Mouse (Mus musculus) left cerebral cortex, adult 11 months (tissue): Measurements from ENCODE around the gene Isg15.

Experiments used
- DNase-seq: peaks from one replicate; pipeline ENCODE4 v3.0.0; 2022; ENCODE audit warnings: low spot score

The Isg15 gene

DNA sequence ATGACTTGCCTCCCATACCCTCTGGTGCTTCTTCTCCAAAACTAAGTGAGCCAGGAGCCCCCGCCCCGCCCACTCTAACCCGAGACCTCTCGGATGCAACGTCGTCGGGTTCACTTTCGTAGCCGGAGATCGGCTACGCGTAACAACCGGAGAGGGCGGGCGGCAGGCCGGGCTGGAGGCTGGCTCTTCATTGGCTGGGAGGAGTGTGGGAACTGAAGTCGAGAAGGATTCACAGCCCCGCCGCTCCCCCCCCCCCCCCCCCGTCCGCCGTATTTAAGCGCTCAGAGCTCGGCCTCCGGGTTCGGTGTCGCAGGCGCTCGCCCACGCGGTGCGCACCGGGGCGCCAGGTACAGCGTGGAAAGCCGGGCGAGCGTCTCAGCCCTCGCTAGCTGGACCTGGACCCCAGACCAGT is 2.4 kb upstream of the Isg15 start, which contains the start of gene AW011738:
Gene AW011738 (plus strand): TSS at position 304 of the 412 bp plus-strand sequence.
- no peak for DNase-seq

DNA sequence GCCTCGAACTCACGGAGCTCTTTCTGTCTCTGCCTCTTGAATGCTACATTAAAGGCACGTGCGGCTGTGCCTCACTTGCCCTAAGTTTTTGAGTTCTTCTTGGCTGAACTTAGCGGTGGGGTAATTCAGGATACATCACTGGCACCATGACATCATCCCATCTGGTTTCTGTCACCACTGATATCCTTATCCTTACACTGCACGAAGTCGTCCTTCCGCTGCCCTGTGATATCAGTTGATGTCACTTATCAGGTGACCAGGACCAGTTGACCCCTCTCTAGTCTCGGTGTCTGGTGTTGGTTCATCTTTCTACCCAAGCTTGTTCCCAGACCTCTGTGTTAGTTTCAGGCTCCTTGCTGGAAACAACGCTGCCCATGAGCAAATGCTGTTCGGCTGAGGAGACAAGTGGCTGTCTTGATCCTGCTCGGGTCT is 1.9 kb upstream of the Isg15 start:
- no peak for DNase-seq

DNA sequence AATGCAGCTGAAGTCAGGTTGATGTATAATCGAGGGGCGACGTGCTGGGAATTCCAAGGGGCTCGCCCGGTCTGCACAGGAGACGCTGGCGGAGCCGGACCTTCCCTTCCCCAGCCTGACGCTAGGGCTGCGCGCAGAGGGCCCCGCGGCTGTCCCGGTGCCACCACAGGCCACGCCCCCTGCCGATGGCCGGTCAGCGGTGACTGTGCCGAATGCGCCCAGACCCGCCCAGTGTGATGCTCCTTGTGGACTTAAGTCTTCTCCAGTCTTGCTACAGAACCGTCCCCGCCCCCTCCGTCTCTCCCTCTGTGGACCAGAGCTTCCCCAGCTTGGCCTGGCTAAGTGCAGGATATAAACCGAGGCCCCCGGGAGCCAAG is 2.8 kb downstream of the Isg15 start:
- peak; percentile 70 for DNase-seq

DNA sequence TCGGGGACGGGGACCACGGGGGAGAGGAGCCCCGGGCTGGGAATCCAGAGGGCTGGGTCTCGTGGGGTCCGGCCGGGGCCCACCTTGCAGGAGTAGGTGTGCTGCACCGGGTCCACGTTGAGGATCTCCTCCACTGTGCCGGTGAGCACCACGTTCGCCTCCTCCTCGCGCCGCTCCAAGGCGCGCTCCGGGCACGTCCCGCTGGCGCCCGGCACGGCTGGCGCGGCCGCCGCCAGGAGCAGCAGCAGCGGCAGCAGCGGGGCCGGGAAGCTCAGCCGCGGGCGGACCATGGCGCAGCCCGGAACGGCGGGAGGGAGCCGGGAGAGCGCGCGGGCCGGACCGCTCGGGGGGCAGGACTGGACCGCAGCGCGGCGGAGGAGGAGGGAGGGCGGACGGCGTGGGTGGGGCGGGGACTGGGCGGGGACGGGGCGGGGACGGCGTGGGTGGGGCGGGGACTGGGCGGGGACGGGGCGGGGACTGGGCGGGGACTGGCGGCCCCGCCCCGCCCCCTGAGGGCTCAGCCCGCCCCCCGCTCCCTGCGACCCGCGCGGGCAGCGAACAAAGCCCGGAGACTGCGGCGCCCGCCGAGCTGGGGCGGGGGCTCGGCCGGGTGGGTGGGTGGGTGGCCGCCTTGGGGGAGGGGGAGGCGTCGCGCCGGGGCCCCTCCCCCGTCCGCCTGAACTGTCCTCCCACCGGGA is 3.3 kb downstream of the Isg15 start, which contains the start of gene Agrn:
Gene Agrn (minus strand): TSS at position 358 of the 698 bp plus-strand sequence.
- no peak for DNase-seq

DNA sequence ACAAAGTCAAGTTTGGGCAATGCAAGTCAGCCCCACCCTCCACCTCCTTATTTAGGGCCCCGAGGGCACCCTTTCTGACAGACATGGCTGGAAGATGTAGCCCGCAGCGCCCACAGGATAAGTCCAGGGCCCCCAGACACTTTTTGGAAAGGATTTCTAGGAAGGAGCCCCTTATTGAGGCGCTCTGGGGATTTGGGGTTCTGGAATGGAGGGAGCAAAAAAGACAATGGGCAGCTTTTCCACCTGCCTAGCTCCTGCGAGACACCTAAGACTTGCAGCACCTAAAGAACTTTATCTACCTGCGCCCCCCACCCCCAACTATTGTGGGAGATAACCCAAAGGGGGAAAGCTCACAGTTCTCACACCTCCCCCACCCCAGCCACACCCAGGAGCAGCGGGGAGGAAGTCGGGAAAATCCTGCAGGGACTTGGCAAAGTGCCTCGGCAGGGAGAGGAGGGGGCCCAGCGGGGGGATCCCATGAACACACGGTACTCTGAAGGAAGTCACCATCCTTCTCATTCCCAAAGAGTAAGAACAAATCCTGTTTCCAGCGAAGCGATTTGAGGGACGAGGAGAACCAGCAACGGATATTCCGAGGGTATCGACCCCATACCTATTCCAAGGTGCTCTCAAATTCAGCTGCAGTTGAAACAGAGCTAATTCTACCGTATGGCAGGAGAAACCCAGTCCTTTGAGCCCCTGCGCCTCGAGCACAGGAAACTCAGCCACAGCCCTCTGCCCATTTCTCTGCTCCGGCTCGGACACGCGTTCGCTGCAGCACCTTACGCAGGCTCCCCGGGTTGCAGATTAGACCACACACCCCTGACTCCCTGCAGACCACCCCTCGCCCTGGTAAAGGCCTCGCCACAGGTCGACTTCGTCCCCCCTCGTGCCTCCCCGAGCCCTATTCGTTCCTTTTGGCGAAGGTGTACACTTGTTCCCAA is 4.4 kb downstream of the Isg15 start:
- no peak for DNase-seq

DNA sequence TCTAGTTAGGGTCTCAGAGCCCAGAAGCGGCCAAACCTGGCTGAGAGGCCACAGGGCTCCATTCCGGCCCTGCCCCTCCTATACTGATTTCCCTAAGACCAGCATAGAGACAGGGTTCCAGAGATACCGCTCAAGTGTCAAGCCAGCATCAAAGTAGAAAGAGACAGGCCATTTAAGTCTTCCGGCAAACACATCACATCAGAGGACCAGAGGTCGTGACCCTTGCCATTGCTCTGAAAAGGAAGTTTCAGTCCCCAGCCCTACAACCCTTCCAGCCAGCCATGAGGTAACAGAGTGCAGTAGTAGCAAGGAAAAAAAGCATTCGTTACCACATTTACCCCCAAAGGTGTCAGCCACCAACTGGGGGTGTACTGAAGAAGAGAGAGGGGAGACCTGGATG is 6.3 kb downstream of the Isg15 start:
- no peak for DNase-seq

DNA sequence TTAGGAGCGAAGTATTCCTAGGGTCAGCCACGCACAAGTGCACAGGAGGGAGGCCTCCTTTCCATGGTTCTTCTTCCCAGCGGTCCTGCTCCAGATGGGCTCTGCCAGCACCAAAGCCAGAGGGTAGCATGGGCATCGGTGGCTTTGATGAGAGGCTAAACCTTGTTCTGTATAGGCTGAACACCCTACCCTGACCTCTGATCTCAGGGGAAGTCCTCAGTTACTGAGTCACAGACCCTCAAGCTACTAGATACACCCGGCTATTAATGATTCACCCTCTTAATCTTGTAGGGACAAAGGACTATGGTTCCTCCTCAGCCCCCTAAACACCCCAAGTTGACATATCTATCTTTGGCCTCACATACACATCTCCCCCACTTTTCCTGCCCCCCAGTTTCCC is 6.7 kb downstream of the Isg15 start:
- no peak for DNase-seq

DNA sequence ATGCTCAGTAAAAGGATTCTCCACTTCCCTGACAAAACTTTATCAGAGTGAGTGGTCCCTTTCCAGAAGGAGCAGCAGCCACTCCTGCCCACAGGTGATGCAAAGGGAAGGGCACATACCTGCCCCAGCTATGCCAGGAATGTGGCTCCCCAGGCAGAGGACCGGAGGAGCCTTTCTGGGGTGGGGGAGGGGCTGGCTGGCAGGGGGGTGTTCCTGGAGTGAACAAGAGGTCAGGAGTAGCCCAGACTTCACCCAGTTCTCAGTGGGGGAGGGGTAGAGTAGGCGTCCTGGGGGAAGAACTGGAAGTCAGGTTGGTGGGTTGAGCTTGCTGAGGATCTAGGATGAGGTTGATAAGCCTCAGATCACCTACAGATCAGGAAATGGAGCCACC is 7.4 kb downstream of the Isg15 start:
- DNase-seq = no peak

DNA sequence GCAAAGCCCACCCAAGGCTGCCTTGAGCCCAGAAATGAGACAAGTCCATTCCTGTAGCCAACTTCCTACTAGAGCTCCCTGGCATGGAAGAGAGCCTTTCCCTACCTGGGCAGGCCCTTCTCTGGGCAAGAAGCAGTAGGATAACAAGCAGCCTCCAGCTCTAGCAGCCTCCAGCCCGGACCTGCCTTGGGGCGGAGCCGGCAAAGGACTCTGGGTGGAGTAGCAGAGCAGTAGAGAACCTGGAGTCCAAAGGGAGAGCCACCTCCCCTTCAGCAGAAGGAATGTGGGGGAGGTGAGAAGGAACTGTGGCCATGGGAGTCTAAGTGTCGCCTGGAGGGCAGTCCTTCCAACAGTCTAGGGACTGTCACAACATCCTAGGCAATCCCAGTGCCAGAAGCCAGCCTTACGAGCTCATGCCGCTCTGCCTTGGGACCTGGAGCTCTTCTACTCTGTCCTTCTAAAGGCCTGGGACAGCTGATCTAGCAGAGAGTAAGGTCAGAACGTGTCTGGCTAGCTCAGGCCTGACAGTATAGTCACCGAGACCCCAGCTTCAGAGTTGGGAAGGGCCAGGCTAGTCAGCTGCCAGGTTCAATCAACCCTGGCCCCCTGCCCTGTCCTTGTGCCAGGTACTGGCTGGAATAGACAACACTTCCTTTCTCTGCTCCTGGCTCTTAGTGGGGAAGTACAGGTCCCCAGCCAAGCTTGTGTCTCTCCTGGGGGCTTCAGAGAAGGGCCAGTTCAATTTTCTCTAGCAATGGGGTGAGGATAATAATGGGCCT is 8.0 kb downstream of the Isg15 start:
- no peak for DNase-seq

DNA sequence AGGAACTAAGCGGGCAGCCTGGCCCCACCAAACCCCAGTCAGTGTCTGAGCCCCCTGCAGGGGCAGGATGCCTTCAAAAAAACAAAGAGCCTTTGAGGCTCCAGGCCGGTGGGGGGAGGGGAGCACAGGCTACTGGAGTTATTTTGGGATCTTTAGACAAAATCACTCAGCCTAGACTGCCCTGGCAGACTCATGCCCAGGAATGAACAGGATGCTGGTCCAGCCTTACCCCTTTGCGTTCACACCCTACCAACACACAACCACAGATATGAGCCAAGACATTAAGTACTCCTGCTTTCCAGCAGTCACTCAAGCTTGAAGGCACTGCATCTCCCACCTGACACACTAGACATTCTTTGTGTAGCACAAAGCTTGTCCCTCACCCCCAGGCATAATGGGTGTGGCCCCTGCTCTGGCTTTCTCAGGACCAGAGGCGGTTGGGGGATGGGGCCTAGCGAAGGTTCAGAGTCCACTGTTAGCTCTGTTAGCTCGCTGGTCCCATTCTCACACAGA is 11.8 kb downstream of the Isg15 start:
- DNase-seq = no peak

DNA sequence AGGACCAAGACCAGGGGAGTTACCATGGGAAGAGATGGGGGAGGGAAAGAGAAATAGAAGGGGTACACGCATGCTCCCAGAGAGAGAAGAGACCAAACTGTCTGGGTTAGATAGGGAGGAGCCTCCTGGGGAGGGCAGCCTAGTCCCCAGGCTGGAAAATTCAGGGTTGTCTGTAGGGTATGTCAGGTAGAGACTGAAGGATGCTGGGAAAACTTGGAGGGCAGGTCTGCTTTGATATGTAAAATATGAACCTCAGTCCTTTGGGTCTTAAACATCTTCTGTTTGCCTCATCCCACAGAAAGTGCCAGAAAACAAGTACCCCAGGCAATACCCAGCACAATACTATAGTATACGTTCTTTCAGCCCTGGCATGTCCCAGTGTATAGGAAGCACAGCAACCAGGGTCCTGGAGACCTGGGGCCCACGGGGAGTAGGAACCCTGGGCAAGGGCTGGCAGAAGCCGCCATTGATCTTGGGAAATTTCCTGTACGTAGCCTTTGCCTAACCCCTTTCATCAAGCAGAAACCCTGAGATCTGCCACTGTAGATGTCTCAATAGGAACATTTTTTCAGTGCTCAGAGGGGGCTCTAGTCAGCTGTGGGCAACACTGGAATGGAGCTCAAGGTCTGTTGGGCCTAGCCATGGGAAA is 12.3 kb downstream of the Isg15 start:
- no peak for DNase-seq

DNA sequence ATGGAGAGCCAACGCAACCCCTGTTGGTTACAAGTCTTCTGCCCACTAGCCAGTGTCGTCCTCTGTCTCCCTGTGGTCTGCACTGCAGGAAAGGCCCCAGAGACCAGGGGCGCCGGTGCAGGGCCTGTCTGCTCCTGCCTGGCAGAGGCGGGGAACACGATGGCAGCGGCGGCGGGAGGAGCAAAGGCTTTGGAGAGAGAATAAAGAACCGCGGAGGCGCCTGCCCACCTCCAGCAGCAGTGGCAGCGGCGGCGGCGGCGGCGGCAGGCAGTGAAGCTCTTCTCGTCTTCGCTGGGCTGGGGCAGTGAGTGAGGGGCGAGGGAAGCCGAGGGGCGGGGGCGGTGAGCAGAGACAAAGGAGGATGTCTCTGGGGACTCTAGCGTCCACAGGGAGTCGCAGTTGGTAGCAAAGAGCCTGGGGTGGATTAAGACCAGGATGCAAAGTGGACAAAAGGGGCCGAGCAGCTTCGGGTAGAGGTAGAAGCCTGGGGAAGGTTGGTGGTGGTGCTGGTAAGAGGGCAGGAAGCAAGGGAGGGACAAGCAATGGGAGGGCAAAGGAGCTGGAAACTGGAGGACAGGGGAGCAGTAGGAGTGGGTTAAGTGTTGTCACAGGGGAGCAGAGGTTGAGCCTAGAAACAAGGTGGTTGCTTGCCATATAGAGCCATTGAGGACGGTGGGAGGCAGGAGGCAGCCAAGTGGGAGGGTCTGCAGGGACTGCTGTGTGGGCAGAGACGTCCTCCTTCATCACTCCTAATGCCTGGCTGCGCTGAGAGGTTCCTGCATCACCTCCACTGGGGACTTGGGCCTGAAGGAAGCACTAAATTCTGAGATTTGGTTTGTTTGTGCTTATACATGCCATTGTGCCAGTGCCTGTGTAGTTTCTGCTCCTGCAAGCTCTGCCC is 14.4 kb downstream of the Isg15 start:
- no peak for DNase-seq

DNA sequence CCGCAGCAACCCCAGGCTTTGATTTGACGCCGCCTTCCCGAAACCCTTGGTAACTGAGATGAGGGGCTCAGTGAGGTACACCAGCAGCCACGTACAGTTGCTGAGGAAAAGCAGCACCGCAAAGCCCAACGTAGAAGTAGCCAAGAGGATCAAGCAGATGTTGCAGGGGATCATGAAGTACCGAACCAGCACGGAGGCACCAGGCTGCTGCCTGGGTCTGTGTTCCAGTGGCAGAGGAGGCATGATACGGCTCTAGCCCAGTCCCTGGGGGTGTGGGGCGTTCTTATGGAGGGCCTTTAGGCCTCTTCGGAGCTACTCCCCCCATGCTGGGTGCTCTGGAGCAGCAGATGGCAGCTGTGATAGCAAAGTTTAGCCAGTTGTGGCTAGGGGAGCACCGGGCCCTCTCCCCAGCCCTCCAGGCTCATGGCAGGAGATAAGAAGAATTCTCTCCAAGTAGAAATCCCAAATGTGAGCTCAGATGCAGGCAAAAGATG is 15.1 kb downstream of the Isg15 start:
- DNase-seq = no peak

DNA sequence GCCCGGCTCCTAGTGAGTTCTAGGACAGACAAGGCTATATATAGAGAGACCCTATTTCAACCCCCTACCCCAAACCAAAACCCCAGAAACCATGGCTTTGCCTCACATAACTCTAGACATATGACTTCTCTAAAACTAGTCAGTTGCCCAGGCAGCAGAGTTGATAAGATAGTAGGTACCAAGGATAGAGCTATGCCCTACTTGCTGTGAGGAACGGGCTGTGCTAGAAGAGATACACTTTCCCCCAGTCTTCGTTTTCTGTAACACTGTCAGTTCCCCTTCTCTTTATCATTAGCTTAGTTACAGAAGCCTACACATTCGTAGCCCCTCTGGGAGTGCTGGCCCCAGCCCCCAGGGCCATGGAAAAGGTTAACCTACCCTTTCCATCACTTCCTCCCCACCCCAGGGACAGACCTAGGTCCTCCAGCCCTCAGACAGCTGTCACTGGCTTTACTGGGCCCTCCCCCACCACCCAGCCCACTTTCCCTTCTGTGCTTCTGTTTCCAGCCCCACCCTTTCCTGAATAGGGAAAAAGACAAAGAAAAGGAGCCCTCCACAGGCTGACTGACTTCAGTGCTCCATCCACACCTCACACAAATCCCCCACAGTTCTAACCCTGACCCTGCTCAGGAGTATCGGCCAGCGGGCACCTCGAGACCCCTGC is 16.2 kb downstream of the Isg15 start:
- DNase-seq = no peak

DNA sequence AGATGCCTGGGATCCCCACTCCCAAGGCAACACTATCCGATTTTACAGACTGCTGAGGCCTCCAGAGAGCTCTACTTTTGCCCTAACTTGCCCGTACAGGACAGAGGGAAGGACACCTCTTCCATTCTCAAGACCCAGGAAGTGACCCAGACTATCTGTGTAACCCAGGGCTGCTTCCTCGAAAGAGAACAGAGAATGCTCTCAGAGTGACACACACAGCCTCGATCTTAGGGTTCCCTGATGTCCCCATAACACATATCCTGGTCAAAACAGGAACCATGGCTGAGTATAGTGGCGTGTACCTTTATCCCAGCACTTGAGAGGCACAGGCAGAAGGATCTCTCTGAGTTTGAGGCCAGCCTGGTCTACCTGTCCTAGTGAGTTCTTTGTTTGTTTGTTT is 16.9 kb downstream of the Isg15 start:
- no peak for DNase-seq

DNA sequence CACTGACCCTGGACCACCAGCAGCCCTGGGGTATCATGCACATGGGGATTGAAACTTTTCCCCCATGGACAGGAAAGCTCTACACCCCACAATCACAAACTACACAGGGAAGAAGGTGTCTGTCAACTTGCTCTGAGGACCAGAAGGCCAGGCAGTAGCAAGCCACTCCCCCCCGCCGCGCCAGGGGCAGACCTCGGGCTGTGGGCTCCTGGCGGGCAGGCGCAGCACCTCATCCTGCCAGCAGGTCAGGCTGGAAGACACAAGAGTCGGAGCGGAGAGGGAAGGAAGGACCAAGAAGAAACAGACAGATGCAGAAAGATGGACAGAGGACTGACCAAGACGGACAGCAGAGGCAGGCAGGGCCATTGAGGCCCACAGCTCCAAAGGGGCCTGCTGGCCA is 23.0 kb downstream of the Isg15 start:
- no peak for DNase-seq

DNA sequence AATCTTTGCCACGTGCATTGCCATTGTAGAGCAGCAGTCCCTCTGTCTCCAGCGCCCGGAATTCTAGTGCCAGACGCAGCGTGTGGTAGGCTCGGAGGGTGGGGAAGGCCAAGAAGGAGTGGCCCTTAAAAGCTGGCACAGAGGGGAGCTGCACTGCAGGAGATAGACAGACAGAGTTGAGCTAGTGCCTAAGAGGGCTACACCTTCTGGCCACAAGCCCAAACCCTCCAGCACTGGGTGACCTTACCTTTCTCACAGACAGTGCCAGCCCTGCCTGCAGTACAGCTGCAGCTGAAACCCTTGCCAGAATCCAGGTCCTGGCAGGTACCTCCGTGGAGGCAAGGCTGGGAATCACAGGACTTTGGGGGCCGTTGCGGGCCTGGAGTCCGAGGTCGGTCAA is 28.8 kb downstream of the Isg15 start:
- DNase-seq = no peak

DNA sequence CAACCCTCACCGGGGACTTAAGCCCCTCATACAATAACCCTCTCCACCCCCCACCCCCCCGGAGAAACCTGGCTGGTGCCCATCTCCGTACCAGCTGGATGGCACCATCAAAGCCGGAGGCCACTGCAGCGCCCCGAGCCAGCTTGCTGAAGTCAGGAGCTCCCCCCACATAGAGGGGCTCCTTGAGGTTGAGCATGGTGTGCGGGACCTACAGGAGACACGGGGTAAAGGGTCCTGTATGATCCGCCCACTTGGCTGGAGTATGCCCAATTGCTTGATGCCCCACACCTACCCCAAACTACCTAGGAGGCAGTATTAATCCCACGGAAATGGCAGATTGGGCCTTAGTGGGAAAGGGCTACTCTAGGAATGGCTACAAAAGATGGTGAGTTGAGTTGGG is 31.5 kb downstream of the Isg15 start:
- no peak for DNase-seq

DNA sequence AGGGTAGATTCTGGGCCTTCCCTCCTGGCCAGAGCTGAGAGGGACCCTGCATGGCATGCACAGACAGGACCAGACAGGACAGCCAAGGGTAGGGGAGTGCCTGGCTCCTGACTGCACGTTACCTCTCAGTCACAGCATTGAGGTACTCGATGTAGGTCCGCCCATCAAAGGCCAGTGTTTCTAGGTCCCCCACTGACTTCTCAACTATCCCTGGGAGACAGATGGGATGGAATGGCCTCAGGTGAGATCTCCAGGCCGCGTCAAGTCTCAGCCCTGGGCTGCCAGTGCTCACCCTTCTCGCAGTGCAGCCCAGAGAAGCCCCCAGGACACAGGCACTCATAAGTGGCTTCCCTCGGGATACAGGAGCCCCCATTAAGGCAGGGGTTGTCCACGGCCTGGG is 32.0 kb downstream of the Isg15 start:
- DNase-seq = no peak

DNA sequence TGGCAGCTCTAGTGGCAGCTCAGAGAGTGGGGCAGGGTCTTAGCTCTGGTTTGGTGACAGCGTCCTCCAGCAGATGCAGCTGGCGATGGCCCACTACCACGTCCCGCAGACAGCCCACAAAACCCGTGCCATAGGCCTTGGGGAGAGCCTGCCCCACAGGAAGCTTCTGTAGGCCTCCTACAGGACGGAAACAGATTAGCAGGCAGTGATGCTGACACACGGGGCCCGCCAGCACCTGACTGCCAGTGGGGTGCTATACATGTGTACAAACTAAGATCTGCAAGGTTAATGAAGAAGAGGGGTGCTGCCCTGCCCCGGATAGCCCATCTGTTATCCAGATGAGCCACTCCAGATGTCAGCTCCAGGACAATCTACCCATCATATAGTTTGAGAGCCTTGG is 34.1 kb downstream of the Isg15 start:
- no peak for DNase-seq
